Mouse (Mus musculus) limb, embryonic 15.5 days (tissue): ENCODE data around the gene Arhgap15. TPM values are rescaled to one million over a fixed set of nuclear protein-coding genes. Genes with fewer than 3 reads are reported as not detected.
A peak's percentile ranks its signal among the peaks of the same experiment; 100 is the strongest.

Source experiments
- ATAC-seq: fragments of 200-750 bp; cut with Nextera tagmentation; 2 replicates; pipeline ENCODE4 v1.8.0; 2017; ENCODE audit warnings: low read depth, moderate TSS enrichment; ENCODE audit not compliant: insufficient number of reproducible peaks, low FRiP score, low TSS enrichment
- H3K27ac ChIP-seq: fragments of 300-500 bp; sonication (generic); 2 replicates; pipeline ENCODE4 v1.5.1; 2015; ENCODE audit warnings: moderate library complexity, mild to moderate bottlenecking, inconsistent platforms
- H3K27me3 ChIP-seq: fragments of 300-500 bp; sonication (generic); 2 replicates; pipeline ENCODE4 v1.6.1; 2015; ENCODE audit warnings: inconsistent platforms
- H3K36me3 ChIP-seq: fragments of 300-500 bp; sonication (generic); 2 replicates; pipeline ENCODE4 v1.6.1; 2015; ENCODE audit warnings: inconsistent platforms
- H3K4me1 ChIP-seq: fragments of 300-500 bp; sonication (generic); 2 replicates; pipeline ENCODE4 v1.6.1; 2015; ENCODE audit warnings: inconsistent platforms
- H3K4me2 ChIP-seq: fragments of 300-500 bp; sonication (generic); 2 replicates; pipeline ENCODE4 v1.6.1; 2015; ENCODE audit warnings: mild to moderate bottlenecking, inconsistent platforms
- H3K4me3 ChIP-seq: fragments of 300-500 bp; sonication (generic); 2 replicates; pipeline ENCODE4 v1.5.1; 2015; ENCODE audit warnings: mild to moderate bottlenecking, inconsistent platforms
- H3K9ac ChIP-seq: fragments of 300-500 bp; sonication (generic); 2 replicates; pipeline ENCODE4 v1.6.1; 2015; ENCODE audit warnings: inconsistent platforms
- H3K9me3 ChIP-seq: fragments of 300-500 bp; sonication (generic); 2 replicates; pipeline ENCODE4 v1.6.1; 2016; ENCODE audit warnings: inconsistent platforms
- WGBS: fragments of 180-500 bp; shearing (Covaris S2); methylation state at CpG from one replicate; pipeline ENCODE4 v1.1.7; 2015; 5-methylcytosine and 5-hydroxymethylcytosine counted together
- polyA plus RNA-seq: library from polyadenylated mRNA; unstranded; fragments of >200 nt; fragmentation: Nextera tagmentation; extraction: Ambion mirVana; gene quantifications from 2 replicates; pipeline ENCODE4 v1.2.1, GENCODE M21; 2015

The Arhgap15 gene
- polyA plus RNA-seq, 1 experiment from 2014 or later = 2.7 TPM

GRCm38 (mm10) chr2:44242628-44243255 lies 494.1 kb downstream of the Arhgap15 start:
- 80% methylated on average over 15 of the region's 15 CpGs for WGBS
- H3K4me1 ChIP-seq = no peaks in the 10 kb centered on the region
- no peak overlapping the region for H3K4me2 ChIP-seq
- no peak overlapping the region for H3K9ac ChIP-seq
- no peaks in the 10 kb centered on the region for H3K27me3 ChIP-seq
- H3K4me3 ChIP-seq = no peak overlapping the region
- no peak for ATAC-seq
- no peaks in the 10 kb centered on the region for H3K36me3 ChIP-seq
- H3K9me3 ChIP-seq = no peaks in the 10 kb centered on the region
- H3K27ac ChIP-seq = no peak overlapping the region

DNA sequence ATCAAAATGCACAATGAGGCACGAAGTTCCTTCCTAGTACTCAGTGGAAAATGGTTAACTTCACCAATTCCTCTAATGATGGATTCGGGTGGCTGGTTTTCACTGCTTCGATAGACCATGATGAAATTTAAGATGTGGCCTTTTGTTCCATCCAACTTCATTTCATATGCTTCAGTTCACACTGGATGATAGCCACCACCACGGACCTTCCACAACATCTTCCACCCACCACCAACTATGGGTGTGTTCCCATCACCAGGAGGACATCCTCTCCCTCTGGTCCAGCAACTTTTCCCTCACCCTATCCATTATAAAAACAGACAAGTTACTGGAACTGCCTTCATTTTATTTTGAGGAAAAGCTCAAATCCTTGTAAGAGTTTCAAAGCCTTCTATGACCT lies 506.7 kb downstream of the Arhgap15 start:
- no peak overlapping the region for H3K4me2 ChIP-seq
- no peaks in the 10 kb centered on the region for H3K27me3 ChIP-seq
- no peak for ATAC-seq
- no peaks in the 10 kb centered on the region for H3K4me1 ChIP-seq
- 83% methylated on average over 4 of the region's 4 CpGs for WGBS
- H3K36me3 ChIP-seq = no peaks in the 10 kb centered on the region
- no peak overlapping the region for H3K4me3 ChIP-seq
- no peak overlapping the region for H3K27ac ChIP-seq
- H3K9ac ChIP-seq = no peak overlapping the region
- H3K9me3 ChIP-seq = no peaks in the 10 kb centered on the region

DNA sequence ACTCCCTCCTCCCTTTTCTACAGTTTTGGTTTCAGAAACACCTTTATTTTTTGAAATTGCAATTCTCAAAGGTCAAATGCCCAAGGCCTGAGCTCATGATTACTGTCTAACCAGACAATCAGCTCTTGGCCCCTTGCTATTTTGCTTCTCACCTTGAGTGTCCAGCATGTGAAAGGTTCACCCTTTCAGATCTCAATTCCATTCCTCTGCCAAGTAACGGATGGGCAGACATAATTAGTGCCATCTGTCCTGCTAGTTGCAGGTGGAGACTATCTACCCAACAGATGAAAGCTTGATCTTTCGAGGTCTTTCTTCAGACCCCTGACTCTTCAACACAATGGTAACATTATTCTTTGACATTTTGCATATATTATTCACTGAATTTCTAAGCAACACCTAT lies 509.3 kb downstream of the Arhgap15 start:
- Histone ChIP-seq H3K27ac (no peak overlapping the region), H3K4me2 (no peak overlapping the region), H3K9me3 (no peaks in the 10 kb centered on the region), H3K36me3 (no peaks in the 10 kb centered on the region), H3K4me1 (no peaks in the 10 kb centered on the region), H3K27me3 (no peaks in the 10 kb centered on the region), H3K4me3 (no peak overlapping the region), H3K9ac (no peak overlapping the region)
- WGBS = 70% methylated on average over 2 of the region's 2 CpGs
- no peak for ATAC-seq

GRCm38 (mm10) chr2:44271455-44272346 lies 523.1 kb downstream of the Arhgap15 start:
- Histone ChIP-seq H3K27ac (no peak overlapping the region), H3K36me3 (no peaks in the 10 kb centered on the region), H3K9me3 (no peaks in the 10 kb centered on the region), H3K9ac (no peak overlapping the region), H3K4me1 (peaks cover 6% of the 10 kb centered on the region; the same call in 1 of the 2 replicates), H3K4me3 (no peak overlapping the region), H3K27me3 (no peaks in the 10 kb centered on the region), H3K4me2 (no peak overlapping the region)
- 42% methylated on average over 17 of the region's 17 CpGs for WGBS
- ATAC-seq = no peak

GRCm38 (mm10) chr2:44272606-44273005 lies 524.0 kb downstream of the Arhgap15 start:
- H3K4me3 ChIP-seq = no peak overlapping the region
- H3K27me3 ChIP-seq = no peaks in the 10 kb centered on the region
- 40% methylated on average over 13 of the region's 13 CpGs for WGBS
- no peak overlapping the region for H3K4me2 ChIP-seq
- no peaks in the 10 kb centered on the region for H3K9me3 ChIP-seq
- peaks cover 6% of the 10 kb centered on the region; the same call in 1 of the 2 replicates for H3K4me1 ChIP-seq
- H3K36me3 ChIP-seq = no peaks in the 10 kb centered on the region
- no peak for ATAC-seq
- H3K27ac ChIP-seq = no peak overlapping the region
- H3K9ac ChIP-seq = no peak overlapping the region

DNA sequence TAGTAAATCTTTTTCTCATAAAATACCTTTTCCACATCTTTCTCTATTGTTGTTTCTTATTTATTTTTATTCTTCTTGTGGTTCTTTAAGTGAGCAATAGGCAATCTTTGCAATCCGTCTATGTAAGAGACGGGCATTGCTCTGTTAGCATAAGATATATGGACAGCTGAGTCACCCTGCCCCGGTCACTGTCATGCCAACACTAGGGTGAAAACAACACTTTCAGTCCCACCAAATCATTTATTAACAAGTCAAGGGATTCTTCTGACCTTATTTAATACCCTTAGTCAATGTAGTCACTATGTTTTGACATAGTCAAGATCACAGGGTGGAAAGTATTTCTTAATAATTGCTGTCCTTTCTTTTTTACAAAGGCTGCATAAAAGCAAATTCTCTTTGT lies 525.8 kb downstream of the Arhgap15 start:
- no peak overlapping the region for H3K27ac ChIP-seq
- ATAC-seq = no peak
- no peaks in the 10 kb centered on the region for H3K9me3 ChIP-seq
- no peak overlapping the region for H3K4me2 ChIP-seq
- H3K9ac ChIP-seq = no peak overlapping the region
- no peaks in the 10 kb centered on the region for H3K36me3 ChIP-seq
- no peak overlapping the region for H3K4me3 ChIP-seq
- 92% methylated on average over 3 of the region's 3 CpGs for WGBS
- H3K4me1 ChIP-seq = peaks cover 6% of the 10 kb centered on the region; the same call in 1 of the 2 replicates
- no peaks in the 10 kb centered on the region for H3K27me3 ChIP-seq

DNA sequence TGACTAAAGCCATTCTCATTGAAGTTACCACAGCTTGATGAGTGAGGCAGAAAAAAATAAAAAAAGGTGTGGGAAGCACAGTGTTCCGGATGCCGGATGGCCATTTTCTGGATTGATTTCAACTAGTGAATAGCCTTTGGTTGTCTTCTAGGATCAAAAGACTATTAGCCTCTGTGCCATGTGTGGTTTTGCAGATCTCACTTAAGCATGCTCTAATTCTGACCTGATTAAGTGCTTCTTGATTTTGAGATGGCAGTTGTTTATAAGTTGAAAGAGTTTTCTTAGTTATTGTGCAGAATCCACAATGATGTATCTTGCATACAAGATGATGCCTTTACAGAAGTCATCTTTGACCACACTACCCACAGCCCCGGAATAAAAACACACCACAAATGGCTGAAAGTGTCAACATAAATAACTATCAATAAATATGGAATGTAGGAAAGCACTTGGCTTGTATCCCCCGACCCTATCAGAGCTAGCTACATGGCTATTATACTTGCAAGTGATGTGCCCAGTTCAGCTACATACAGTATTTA lies 537.6 kb downstream of the Arhgap15 start:
- no peaks in the 10 kb centered on the region for H3K27me3 ChIP-seq
- no peak overlapping the region for H3K4me2 ChIP-seq
- H3K9me3 ChIP-seq = no peaks in the 10 kb centered on the region
- no peak overlapping the region for H3K27ac ChIP-seq
- H3K36me3 ChIP-seq = no peaks in the 10 kb centered on the region
- H3K4me3 ChIP-seq = no peak overlapping the region
- no peak overlapping the region for H3K9ac ChIP-seq
- H3K4me1 ChIP-seq = no peaks in the 10 kb centered on the region
- no peak for ATAC-seq
- WGBS = 83% methylated on average over 4 of the region's 4 CpGs

GRCm38 (mm10) chr2:44299156-44299555 lies 550.5 kb downstream of the Arhgap15 start:
- Histone ChIP-seq H3K9ac (no peak overlapping the region), H3K4me1 (no peaks in the 10 kb centered on the region), H3K36me3 (no peaks in the 10 kb centered on the region), H3K4me3 (no peak overlapping the region), H3K4me2 (no peak overlapping the region), H3K9me3 (no peaks in the 10 kb centered on the region), H3K27ac (no peak overlapping the region), H3K27me3 (no peaks in the 10 kb centered on the region)
- WGBS = 73% methylated on average over 3 of the region's 3 CpGs
- no peak for ATAC-seq

DNA sequence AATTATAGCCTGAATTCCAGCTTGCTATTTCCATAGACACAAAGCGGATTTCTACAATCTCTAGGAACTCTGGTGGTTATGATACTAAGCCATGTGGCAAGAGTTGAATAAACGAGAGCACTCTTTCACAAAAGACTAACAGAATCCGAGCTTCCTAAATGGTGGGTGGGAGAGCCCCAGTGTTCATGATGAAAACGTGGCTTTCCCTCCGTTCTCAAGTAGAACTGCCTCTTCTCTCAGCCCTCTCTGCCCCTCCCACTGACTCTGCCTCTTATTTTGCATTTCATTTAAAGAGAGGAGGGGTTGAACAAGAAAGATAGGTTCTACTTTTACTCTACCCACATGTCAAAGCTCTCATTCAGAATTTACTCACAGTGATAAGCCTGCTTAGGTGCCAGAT lies 551.3 kb downstream of the Arhgap15 start:
- no peak overlapping the region for H3K27ac ChIP-seq
- no peaks in the 10 kb centered on the region for H3K36me3 ChIP-seq
- H3K4me3 ChIP-seq = no peak overlapping the region
- 0 out of 2 replicates have a peak, but pooled peaks cover under 1% of the 10 kb centered on the region for H3K4me1 ChIP-seq
- no peaks in the 10 kb centered on the region for H3K27me3 ChIP-seq
- 40% methylated on average over 5 of the region's 5 CpGs for WGBS
- H3K4me2 ChIP-seq = no peak overlapping the region
- H3K9ac ChIP-seq = no peak overlapping the region
- no peak for ATAC-seq
- no peaks in the 10 kb centered on the region for H3K9me3 ChIP-seq

GRCm38 (mm10) chr2:44300466-44300865 lies 551.8 kb downstream of the Arhgap15 start:
- WGBS = 61% methylated on average over 6 of the region's 6 CpGs
- Histone ChIP-seq H3K4me2 (no peak overlapping the region), H3K27ac (no peak overlapping the region), H3K4me3 (no peak overlapping the region), H3K4me1 (0 out of 2 replicates have a peak, but pooled peaks cover 4% of the 10 kb centered on the region), H3K9ac (no peak overlapping the region), H3K9me3 (no peaks in the 10 kb centered on the region), H3K27me3 (no peaks in the 10 kb centered on the region), H3K36me3 (no peaks in the 10 kb centered on the region)
- ATAC-seq = no peak

- 0 out of 2 replicates have a peak, but pooled peaks cover 4% of the 10 kb centered on the region for H3K4me1 ChIP-seq
- no peak overlapping the region for H3K27ac ChIP-seq
- ATAC-seq = no peak
- no peak overlapping the region for H3K4me3 ChIP-seq
- H3K27me3 ChIP-seq = no peaks in the 10 kb centered on the region
- no peak overlapping the region for H3K9ac ChIP-seq
- WGBS = 30% methylated on average over 9 of the region's 9 CpGs
- peak overlapping the region; percentile 22; the same call in 1 of the 2 replicates for H3K4me2 ChIP-seq
- no peaks in the 10 kb centered on the region for H3K36me3 ChIP-seq
- no peaks in the 10 kb centered on the region for H3K9me3 ChIP-seq
Observed at GRCm38 (mm10) chr2:44304261-44304970, 555.8 kb downstream of the Arhgap15 start.
